Mouse (Mus musculus) stomach, postnatal 0 days (tissue): Measurements from ENCODE around the gene AI467606.

ENCODE experiments used
- CTCF ChIP-seq: IDR thresholded peaks from 2 replicates; pipeline ENCODE4 v1.5.1; 2016; ENCODE audit warnings: antibody characterized with exemption, low read depth, mild to moderate bottlenecking, moderate library complexity
- EP300 ChIP-seq: optimal IDR thresholded peaks from 2 replicates; pipeline ENCODE3; 2016; ENCODE audit warnings: antibody characterized with exemption

DNA sequence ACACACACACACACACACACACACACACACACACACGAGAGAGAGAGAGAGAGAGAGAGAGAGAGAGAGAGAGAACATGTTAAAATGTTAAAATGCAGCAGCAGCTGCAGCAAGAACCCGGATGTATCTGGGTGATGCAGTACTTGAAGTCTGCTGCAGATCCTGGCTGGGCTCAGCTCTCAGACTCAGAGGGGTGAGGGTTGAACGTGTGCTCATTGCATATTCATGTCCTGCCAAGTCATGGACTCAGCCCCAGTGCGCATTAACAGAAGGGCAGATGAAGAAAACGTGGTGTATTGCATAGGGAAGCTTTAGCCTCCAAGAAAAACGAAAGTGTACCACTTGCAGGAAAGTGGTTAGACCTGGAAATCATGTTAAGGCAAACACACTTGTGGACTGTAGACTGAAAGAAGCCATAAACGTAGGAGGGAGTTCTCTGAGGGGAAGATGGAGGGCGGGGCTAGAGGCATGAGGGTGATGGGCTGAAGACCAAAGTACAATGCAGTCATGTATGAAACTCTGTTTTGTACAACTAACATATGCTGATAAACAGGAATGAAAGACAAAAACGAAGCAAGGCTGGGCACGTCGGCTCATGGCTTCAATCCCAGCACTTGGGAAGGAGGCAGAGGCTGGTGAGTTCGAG lies 22.6 kb downstream of the AI467606 start:
- no peak for TF ChIP-seq CTCF
- TF ChIP-seq EP300: no peak
